Mouse (Mus musculus) stomach, postnatal 0 days (tissue): ENCODE measurements around the gene Nkiras1.

Source experiments
- CTCF ChIP-seq: IDR thresholded peaks from 2 replicates; pipeline ENCODE4 v1.5.1; 2016; ENCODE audit warnings: antibody characterized with exemption, low read depth, mild to moderate bottlenecking, moderate library complexity
- EP300 ChIP-seq: optimal IDR thresholded peaks from 2 replicates; pipeline ENCODE3; 2016; ENCODE audit warnings: antibody characterized with exemption

GRCm38 (mm10) chr14:18298874-18299273, 27.9 kb downstream of the Nkiras1 start:
- TF ChIP-seq CTCF (no peak), EP300 (no peak)
